Mouse (Mus musculus): ENCODE data around the gene Tbc1d16. TPM values are rescaled to one million over a fixed set of nuclear protein-coding genes. Genes with fewer than 3 reads are reported as not detected.
"Not testable (repeated sequence)": the region's sequence is repeated elsewhere in the genome, so short reads cannot be mapped to it uniquely, and the experiment has no call there.

The Tbc1d16 gene
- polyA plus RNA-seq, 1 experiment from 2014 or later, result 13.9 TPM

DNA sequence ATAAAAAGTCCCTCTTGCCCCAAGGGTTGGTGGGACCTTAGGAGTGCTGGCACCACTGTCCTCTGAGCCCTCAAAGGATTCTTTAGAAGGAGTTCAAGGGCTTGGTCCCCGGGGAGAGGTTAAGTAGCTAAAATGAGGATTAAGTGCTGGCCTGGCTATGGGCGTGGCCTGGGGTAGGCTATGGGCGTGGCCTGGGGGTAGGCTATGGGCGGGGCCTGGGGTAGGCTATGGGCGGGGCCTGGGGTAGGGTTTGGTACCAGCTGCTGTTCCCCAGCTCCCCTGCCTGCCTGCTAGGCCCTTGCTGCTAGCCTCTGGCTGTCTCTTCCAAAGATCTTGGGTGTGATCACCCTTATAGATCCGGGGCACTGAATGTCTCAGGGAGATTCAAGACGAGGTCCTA is 117.0 kb downstream of the Tbc1d16 start:
- H3K4me1 ChIP-seq (replicated peaks), result peaks cover 11% of the 10 kb centered on the region; the same call in 1 of the 2 replicates
- H3K36me3 ChIP-seq, result no peaks in the 10 kb centered on the region
- H3K27ac ChIP-seq, result no peak overlapping the region
- no peaks in the 10 kb centered on the region for H3K27me3 ChIP-seq (replicated peaks)
- WGBS, result 14% methylated on average over 7 of the region's 7 CpGs
- H3K9me3 ChIP-seq, result no peaks in the 10 kb centered on the region
- H3K9ac ChIP-seq, result no peak overlapping the region
- ATAC-seq, result peak; percentile 44; the same call in 1 of the 2 replicates
- H3K4me3 ChIP-seq (replicated peaks), result no peak overlapping the region
- no peak overlapping the region for H3K4me2 ChIP-seq (replicated peaks)

- Histone ChIP-seq H3K4me2 (replicated peaks) (no peak overlapping the region), H3K4me1 (replicated peaks) (peaks cover 15% of the 10 kb centered on the region)
- 61% methylated on average over 9 of the region's 9 CpGs for WGBS
Measured at GRCm38 (mm10) chr11:119109415-119110071, 118.8 kb downstream of the Tbc1d16 start.

GRCm38 (mm10) chr11:119108573-119109263 is 119.6 kb downstream of the Tbc1d16 start:
- Histone ChIP-seq H3K27ac (no peak overlapping the region), H3K4me1 (replicated peaks) (peaks cover 16% of the 10 kb centered on the region), H3K36me3 (no peaks in the 10 kb centered on the region), H3K4me2 (replicated peaks) (no peak overlapping the region), H3K9ac (no peak overlapping the region), H3K27me3 (replicated peaks) (no peaks in the 10 kb centered on the region), H3K9me3 (no peaks in the 10 kb centered on the region), H3K4me3 (replicated peaks) (no peak overlapping the region)
- WGBS, result 81% methylated on average over 10 of the region's 10 CpGs
- no peak for ATAC-seq

More at GRCm38 (mm10) chr11:119109415-119110071, 118.8 kb downstream of the Tbc1d16 start:
- ATAC-seq, result no peak
- Histone ChIP-seq H3K9me3 (no peaks in the 10 kb centered on the region), H3K27ac (0 out of 2 replicates have a peak overlapping the region, but pooled peaks have one; percentile 9), H3K27me3 (replicated peaks) (no peaks in the 10 kb centered on the region), H3K36me3 (no peaks in the 10 kb centered on the region), H3K9ac (no peak overlapping the region), H3K4me3 (replicated peaks) (no peak overlapping the region)

- peak overlapping the region; percentile 24; the same call in 1 of the 2 replicates for H3K4me2 ChIP-seq (replicated peaks)
- WGBS, result 23% methylated on average over 6 of the region's 6 CpGs
- H3K4me3 ChIP-seq (replicated peaks), result no peak overlapping the region
- H3K27ac ChIP-seq, result peak overlapping the region; percentile 66; the same call in 1 of the 2 replicates
- ATAC-seq, result peak; percentile 79
- peaks cover 20% of the 10 kb centered on the region for H3K4me1 ChIP-seq (replicated peaks)
- no peaks in the 10 kb centered on the region for H3K36me3 ChIP-seq
- H3K9ac ChIP-seq, result no peak overlapping the region
- H3K27me3 ChIP-seq (replicated peaks), result no peaks in the 10 kb centered on the region
- H3K9me3 ChIP-seq, result no peaks in the 10 kb centered on the region
Measured at GRCm38 (mm10) chr11:119106289-119106688, 122.0 kb downstream of the Tbc1d16 start.

GRCm38 (mm10) chr11:119105748-119106147 is 122.6 kb downstream of the Tbc1d16 start:
- Histone ChIP-seq H3K9me3 (no peaks in the 10 kb centered on the region), H3K27ac (peak overlapping the region; percentile 66), H3K27me3 (replicated peaks) (no peaks in the 10 kb centered on the region), H3K4me3 (replicated peaks) (no peak overlapping the region), H3K4me2 (replicated peaks) (peak overlapping the region; percentile 24), H3K4me1 (replicated peaks) (peaks cover 18% of the 10 kb centered on the region), H3K9ac (no peak overlapping the region), H3K36me3 (no peaks in the 10 kb centered on the region)
- WGBS, result 16% methylated on average over 8 of the region's 8 CpGs
- peak; percentile 48 for ATAC-seq

DNA sequence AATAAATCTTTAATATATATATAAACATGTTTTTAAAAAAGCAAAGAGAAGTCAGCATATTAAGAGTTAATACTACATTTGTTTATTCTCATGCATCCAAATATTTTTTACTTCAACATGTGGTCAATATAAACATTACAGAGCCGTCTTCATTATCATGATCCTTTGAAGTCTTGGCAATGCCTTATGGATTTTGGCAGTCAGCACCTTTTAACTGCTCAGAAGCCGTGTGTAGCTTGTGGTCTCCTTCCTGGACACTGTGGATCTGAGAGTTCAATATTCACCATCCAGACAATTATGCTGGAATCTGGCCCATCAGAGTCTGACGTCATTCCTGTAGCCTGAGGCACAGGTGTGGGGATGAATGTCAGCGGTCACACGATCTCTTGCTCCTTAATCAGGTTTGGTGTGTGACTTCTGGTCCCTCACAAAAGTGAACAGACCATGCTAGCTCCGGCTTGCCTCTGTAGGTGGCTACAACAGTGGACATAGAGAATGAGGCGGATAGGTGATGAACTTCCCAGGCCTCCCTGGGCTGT is 123.2 kb downstream of the Tbc1d16 start:
- 55% methylated on average over 7 of the region's 7 CpGs for WGBS
- no peak for ATAC-seq
- H3K4me3 ChIP-seq (replicated peaks), result no peak overlapping the region
- H3K9me3 ChIP-seq, result no peaks in the 10 kb centered on the region
- no peaks in the 10 kb centered on the region for H3K27me3 ChIP-seq (replicated peaks)
- no peak overlapping the region for H3K9ac ChIP-seq
- peaks cover 18% of the 10 kb centered on the region for H3K4me1 ChIP-seq (replicated peaks)
- peak overlapping the region; percentile 24 for H3K4me2 ChIP-seq (replicated peaks)
- no peak overlapping the region for H3K27ac ChIP-seq
- H3K36me3 ChIP-seq, result no peaks in the 10 kb centered on the region

GRCm38 (mm10) chr11:119103991-119104390 is 124.3 kb downstream of the Tbc1d16 start:
- Histone ChIP-seq H3K4me3 (replicated peaks) (no peak overlapping the region), H3K4me1 (replicated peaks) (peaks cover 18% of the 10 kb centered on the region), H3K9ac (no peak overlapping the region), H3K9me3 (no peaks in the 10 kb centered on the region), H3K36me3 (no peaks in the 10 kb centered on the region), H3K4me2 (replicated peaks) (no peak overlapping the region), H3K27ac (no peak overlapping the region), H3K27me3 (replicated peaks) (no peaks in the 10 kb centered on the region)
- 80% methylated on average over 3 of the region's 3 CpGs for WGBS
- ATAC-seq, result no peak

DNA sequence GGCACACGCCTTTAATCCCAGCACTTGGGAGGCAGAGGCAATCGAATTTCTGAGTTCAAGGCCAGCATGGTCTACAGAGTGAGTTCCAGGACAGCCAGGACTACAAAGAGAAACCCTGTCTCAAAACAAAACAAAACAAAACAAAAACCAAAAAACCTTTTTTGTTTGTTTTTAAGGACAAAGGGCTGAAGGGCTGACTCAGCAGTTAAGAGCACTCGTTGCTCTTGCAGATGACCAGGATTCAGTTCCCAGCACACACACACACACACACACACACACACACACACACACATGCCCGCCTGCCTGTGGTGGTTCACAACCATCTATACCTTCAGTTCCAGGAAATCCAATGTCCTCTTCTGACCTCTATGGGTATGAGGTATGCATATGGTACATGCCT is 127.9 kb downstream of the Tbc1d16 start:
- 77% methylated on average over 4 of the region's 4 CpGs for WGBS
- H3K27ac ChIP-seq; H3K27me3 ChIP-seq (replicated peaks); H3K36me3 ChIP-seq; H3K4me2 ChIP-seq (replicated peaks); H3K9ac ChIP-seq; H3K9me3 ChIP-seq; ATAC-seq; H3K4me3 ChIP-seq (replicated peaks): not testable (repeated sequence)
- H3K4me1 ChIP-seq (replicated peaks), result peaks cover 19% of the 10 kb centered on the region

GRCm38 (mm10) chr11:119098202-119098601 is 130.1 kb downstream of the Tbc1d16 start:
- Histone ChIP-seq H3K4me3 (replicated peaks) (no peak overlapping the region), H3K9me3 (no peaks in the 10 kb centered on the region), H3K36me3 (no peaks in the 10 kb centered on the region), H3K4me1 (replicated peaks) (peaks cover 13% of the 10 kb centered on the region), H3K4me2 (replicated peaks) (no peak overlapping the region), H3K27ac (no peak overlapping the region), H3K9ac (no peak overlapping the region), H3K27me3 (replicated peaks) (no peaks in the 10 kb centered on the region)
- ATAC-seq, result no peak
- WGBS, result 79% methylated on average over 4 of the region's 4 CpGs

- H3K27ac ChIP-seq, result peak overlapping the region; percentile 36; the same call in 1 of the 2 replicates
- H3K36me3 ChIP-seq, result no peaks in the 10 kb centered on the region
- ATAC-seq, result no peak
- H3K27me3 ChIP-seq (replicated peaks), result no peaks in the 10 kb centered on the region
- H3K9me3 ChIP-seq, result no peaks in the 10 kb centered on the region
- 24% methylated on average over 3 of the region's 3 CpGs for WGBS
- H3K9ac ChIP-seq, result no peak overlapping the region
- no peak overlapping the region for H3K4me2 ChIP-seq (replicated peaks)
- H3K4me1 ChIP-seq (replicated peaks), result peaks cover 23% of the 10 kb centered on the region
- H3K4me3 ChIP-seq (replicated peaks), result no peak overlapping the region
Measured at GRCm38 (mm10) chr11:119095441-119095840, 132.9 kb downstream of the Tbc1d16 start.

DNA sequence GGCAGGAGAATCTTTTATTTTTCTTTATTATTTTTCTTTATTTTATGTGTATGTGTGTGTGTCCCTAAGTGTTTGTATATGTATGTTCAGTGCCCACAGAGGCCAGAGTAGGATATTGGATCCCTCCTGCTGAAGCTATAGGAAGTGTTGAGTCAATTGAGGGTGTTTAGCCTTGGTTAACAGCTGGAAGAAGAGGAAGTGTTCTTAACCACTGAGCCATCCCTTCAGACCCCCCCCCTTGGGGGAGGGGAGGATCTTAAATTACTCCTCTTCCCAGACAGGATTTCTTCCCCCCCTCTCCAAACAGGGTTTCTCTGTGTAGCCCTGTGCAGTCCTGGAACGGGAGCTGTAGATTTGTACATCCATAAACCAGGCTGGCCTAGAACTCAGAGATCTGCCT is 135.0 kb downstream of the Tbc1d16 start:
- H3K36me3 ChIP-seq, result no peaks in the 10 kb centered on the region

More for the DNA sequence above, 135.0 kb downstream of the Tbc1d16 start:
- Histone ChIP-seq H3K27ac (no peak overlapping the region), H3K4me3 (replicated peaks) (no peak overlapping the region), H3K27me3 (replicated peaks) (peaks cover 20% of the 10 kb centered on the region), H3K9me3 (no peaks in the 10 kb centered on the region), H3K9ac (no peak overlapping the region), H3K4me1 (replicated peaks) (peaks cover 43% of the 10 kb centered on the region), H3K4me2 (replicated peaks) (no peak overlapping the region)
- 55% methylated on average over 1 of the region's 1 CpGs for WGBS
- ATAC-seq, result no peak
